Mouse (Mus musculus): ENCODE results near the gene Dusp11.
"Not testable (repeated sequence)": the region's sequence is repeated elsewhere in the genome, so short reads cannot be mapped to it uniquely, and the experiment has no call there.

The Dusp11 gene

DNA sequence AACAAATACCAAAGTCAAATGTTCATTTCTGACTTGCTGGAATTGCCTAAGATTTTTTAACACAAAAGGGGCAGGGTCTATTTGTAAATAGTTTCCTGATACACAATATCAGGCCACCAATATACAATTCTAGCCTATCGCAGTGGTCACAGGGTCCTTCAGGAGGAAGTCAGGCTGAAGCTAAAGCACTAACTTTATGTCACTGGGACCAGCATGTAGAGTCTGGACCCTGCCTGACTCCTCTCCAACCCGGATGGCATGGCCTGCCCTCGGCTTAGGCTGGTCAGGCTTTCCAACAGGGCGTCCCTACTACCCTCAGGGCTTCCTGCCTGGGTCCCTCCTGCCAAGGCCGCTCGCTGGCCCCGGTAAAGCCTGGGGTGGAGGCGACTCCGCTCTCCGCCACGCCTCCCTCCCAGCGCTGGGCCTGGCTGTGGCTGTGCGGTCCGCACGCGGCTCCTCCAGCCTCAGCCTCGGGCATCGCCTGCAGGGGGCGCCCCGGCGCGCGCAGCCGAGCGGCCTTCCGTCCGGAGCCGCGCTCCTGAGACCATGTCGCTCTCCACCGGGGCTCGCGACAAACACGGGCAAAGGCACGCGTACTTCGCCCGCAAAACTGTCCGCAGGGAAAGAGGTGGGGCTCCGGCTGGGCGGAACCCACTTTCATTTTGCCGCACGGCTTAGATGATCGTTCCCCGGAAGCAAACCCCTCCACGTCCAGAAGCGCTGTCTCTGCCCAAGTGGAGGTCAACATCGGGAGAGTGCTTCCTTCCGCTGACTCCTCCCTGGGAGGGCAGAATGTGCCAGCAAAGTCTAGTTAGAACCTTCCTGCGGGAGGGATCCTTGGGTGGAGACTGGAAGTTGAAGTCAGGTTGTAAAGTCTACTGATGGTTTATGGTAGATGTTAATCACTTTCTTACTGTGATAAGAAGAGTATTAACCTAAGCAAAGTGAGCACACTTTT, 24.7 kb downstream of the Dusp11 start:
- peak; percentile 64 to 76 for DNase-seq (ENCODE audit: low read depth in 1 of 2, low spot score in 2 of 2)

- DNase-seq (ENCODE audit: low read depth in 1 of 2, low spot score in 2 of 2) = no peak
Observed at GRCm38 (mm10) chr6:85935646-85936045, 25.8 kb downstream of the Dusp11 start.

- DNase-seq (ENCODE audit: low read depth in 1 of 2, low spot score in 2 of 2) = no peak
Observed at GRCm38 (mm10) chr6:85934047-85934446, 27.4 kb downstream of the Dusp11 start.

DNA sequence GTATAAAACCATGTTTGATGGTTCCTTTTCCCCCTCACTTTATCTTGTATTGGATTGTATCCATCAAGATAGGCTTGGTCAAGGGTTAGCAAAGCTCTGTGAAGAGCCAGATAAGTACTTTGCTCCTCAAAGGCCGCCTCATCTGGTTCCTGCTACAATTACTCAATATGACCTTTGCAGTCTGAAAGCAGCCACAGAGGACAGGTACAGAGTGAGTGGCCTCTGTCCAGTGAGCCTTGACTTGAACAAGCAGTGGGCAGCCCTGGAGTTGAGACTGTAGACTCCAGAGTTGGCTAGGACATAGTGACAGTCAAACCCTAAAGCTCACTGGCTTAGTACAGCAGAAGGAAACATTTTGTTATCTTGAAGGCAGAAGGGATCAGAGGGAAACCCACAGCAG, 32.2 kb downstream of the Dusp11 start:
- DNase-seq (ENCODE audit: low read depth in 1 of 2, low spot score in 2 of 2) = no peak

DNA sequence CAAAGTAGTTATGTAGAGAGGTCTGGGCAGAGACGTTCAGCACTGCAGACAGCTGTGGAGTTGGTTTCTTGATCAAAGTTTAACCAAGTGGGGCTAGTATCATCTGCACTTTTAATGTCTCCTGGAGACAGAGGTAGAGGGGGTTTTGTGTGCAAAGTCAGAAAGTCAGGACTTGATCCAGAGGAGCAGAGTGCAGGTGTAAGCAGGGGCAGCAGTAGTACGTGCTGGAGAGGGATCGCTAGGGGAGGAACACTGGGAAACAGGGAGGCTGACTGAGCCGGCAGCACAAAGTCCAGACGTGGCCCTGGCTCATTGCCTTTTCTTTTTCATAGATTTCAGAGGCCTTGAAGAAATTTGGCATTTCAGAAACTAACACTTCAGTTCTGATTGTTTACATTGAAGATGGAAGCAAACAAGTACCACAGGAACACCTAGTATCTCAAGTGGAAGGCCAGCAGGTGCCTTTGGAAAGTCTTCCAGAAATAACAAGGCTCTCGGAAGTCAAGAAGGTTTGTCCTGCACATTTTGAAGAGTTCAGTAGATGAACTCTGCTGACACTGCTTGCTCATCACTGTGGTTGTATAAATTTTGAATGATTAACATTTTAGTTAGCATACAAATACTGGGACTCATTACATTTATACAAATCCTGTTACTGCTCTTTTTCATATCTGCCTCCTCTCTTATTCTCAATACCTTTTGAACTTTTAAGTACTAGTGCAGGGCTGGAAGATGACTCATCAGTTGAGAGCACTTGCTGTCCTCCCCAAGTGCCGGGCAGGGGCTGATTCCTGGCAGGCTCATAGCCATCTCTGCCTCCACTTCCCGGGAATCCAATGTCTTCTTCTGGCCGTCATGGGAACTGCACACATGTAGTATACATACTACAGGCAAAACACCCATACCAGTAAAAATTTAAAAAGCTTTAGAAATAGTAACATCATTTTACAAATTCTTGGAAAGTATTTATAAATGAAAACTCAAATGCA, 33.7 kb downstream of the Dusp11 start:
- DNase-seq (ENCODE audit: low read depth in 1 of 2, low spot score in 2 of 2) = no peak

DNA sequence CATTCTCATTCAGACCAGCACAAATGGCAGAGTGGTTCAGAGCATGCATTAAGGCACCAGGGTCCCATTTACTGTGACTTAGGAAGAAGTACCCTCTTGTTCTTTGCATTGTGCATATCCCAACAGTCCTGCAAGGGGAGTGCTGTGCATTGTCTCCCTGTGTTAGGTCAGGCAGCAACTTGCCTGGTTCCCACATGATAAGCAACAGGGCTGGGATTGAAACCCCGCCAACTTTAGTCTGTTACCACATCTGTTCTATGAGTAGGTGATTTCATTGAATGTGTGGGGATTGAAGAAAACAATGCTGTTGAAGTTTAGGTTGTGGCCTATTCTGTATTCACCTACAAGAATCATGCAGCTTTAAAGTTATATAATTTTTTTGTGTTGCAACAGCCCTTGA, 34.8 kb downstream of the Dusp11 start:
- no peak for DNase-seq (ENCODE audit: low read depth in 1 of 2, low spot score in 2 of 2)

GRCm38 (mm10) chr6:85923643-85924042, 37.8 kb downstream of the Dusp11 start:
- no peak for DNase-seq (ENCODE audit: low read depth in 1 of 2, low spot score in 2 of 2)

DNA sequence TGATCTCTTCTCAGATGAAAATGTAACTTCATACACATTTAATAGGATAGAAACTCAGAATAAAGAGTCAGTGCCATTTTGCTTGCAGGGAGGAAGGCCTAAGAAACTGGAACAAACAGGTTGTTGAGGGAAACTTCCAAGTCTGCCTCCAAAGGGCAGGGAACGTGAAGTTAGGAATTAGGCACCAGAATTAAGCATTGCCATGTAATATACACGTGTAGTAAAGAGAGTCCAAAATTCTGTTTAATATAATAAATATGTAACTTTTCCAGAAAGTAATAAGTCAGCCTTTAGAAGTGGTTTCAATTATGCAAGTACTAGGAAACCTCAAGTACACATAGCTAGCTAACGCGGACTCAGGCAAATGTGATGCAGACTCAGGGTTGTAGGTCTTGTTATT, 42.1 kb downstream of the Dusp11 start:
- no peak for DNase-seq (ENCODE audit: low read depth in 1 of 2, low spot score in 2 of 2)

DNA sequence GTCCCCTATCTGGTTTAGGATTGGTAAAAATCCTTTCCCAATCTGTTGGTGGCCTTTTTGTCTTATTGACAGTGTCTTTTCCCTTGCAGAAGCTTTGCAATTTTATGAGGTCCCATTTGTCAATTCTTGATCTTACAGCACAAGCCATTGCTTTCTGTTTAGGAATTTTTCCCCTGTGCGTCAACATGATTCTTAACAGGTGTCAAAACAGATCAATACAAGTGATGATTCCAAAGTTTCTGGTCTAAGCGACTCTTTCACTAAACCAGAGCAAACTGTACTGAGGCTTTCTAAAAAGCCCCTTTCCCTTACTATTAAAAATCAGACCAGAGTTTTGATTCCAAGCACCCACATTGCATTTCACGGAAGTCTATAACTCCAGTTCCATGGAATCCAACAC, 43.1 kb downstream of the Dusp11 start:
- DNase-seq (ENCODE audit: low read depth in 1 of 2, low spot score in 2 of 2) = not testable (repeated sequence)

- DNase-seq (ENCODE audit: low read depth in 1 of 2, low spot score in 2 of 2) = no peak
Observed at GRCm38 (mm10) chr6:85916596-85916995, 44.9 kb downstream of the Dusp11 start.

- DNase-seq (ENCODE audit: low read depth in 1 of 2, low spot score in 2 of 2) = peak; percentile 70 to 82
Observed at GRCm38 (mm10) chr6:85915539-85916513, 45.6 kb downstream of the Dusp11 start, which contains the start of gene Nat8f1. TSS of gene Nat8f1 (minus strand) at chr6:85915687.

DNA sequence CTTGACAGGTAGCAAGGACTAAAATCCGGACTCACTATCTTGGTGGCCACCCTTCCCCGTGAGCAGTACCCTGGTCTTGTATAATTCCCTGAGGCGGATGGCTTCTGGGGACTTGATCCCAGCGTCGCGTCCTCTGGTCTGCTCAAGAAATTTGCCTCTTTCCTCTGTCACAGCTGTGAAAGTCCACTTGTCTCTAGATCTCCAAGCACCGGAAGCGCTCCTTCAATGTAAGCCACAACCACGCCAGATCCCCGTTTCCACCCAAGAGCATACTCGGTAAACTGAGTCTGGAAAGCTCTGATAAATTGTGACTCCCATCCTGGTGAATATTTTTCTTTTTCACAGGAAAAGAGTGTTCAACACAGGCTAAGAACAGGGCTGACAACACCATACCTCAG, 46.3 kb downstream of the Dusp11 start:
- DNase-seq (ENCODE audit: low read depth in 1 of 2, low spot score in 2 of 2) = no peak

DNA sequence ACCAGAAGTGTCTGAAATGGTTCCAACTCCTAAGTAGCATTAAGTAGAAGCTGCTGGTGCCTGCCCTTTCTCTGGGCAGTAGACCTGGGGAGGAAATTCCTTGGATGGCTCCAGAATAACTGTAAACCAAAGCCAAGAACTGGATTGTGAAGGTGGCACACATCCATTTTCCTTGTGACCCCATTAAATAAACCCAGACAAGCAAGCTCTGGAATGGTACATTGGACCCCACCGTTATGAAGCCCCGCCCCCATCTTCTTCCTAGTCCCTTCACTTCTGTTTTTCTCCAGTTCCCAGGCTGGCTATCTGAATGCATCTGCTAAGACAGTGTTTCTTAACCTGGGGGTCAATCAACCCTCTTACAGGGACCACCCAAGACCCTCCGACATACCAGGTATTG, 49.9 kb downstream of the Dusp11 start, which contains the start of gene Tprkb:
Gene Tprkb (plus strand): TSS at position 279 of the 400 bp plus-strand sequence.
- DNase-seq (ENCODE audit: low read depth in 1 of 2, low spot score in 2 of 2) = no peak

GRCm38 (mm10) chr6:85909704-85910103, 51.8 kb downstream of the Dusp11 start:
- no peak for DNase-seq (ENCODE audit: low read depth in 1 of 2, low spot score in 2 of 2)

DNA sequence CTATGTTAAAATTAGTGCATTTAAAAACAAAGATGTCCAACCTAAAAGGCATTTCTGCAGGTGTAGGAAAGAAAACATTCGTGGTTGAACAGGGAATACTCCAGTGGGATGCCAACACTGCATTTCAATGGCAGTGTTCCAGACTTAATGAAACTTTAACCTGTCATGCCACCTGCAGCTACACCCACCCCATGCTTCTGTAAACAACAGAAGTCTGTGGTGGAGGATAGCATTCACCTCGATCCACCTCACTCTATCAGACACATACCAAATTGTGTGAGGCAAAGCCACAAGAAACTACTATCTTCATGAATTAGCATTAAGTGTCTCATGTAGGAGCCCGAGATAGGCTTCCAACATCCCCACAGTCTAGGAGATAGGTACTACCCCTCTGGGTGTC, 53.1 kb downstream of the Dusp11 start:
- DNase-seq (ENCODE audit: low read depth in 1 of 2, low spot score in 2 of 2) = no peak

DNA sequence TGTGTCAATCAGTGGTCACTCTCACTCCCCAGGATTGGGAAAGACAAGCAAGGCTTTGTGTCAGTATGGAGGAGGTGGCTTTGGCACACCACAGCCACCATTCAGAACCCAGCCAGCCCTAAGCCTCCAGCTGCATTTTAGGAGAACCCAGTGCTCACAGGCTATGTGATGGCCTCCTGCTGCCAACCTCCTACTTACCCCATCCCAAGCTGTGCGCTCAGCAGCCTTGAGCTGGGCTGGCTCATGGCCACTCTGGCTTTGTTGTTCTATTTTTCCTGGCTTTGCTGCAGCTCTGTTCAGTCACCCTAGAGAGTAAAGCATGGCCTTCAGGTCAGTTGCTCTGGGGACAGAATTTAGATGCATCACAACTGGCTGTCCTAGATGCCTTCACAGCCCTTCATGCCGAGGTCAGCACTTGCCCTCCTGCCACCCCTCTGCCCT, 54.5 kb downstream of the Dusp11 start:
- DNase-seq (ENCODE audit: low read depth in 1 of 2, low spot score in 2 of 2) = not testable (repeated sequence)

GRCm38 (mm10) chr6:85904642-85905061, 56.8 kb downstream of the Dusp11 start, which contains the start of gene Nat8f4:
TSS of gene Nat8f4 (minus strand) at chr6:85904884.
- DNase-seq (ENCODE audit: low read depth in 1 of 2, low spot score in 2 of 2) = peak in 1 of 2 experiments; percentile 58

DNA sequence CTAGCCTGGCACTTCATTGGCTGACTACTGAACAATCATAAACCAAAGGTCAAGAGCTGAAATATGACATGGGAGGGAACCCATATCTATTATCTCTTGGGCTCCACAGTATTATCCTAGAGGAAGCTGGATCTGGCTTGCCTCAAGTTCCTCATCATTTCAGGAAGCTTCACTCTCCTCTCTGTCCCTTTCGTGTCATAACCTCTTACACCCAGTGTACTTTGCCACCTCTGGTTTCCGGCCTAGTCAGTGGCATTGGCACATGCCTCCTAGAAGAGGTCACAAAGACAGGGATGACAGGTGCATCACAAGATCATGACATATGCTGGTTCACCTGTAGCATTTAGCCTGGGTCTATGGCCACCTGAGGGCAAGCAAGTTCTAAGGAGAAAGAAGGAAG, 59.2 kb downstream of the Dusp11 start:
- no peak for DNase-seq (ENCODE audit: low read depth in 1 of 2, low spot score in 2 of 2)

GRCm38 (mm10) chr6:85898596-85899475, 62.6 kb downstream of the Dusp11 start:
- DNase-seq (ENCODE audit: low read depth in 1 of 2, low spot score in 2 of 2) = not testable (repeated sequence)

Data from monocyte, adult 2 months (primary cell).